Mouse (Mus musculus) splenic B cell, adult 2 months (primary cell): ENCODE results near the gene F5.

Source experiments
- DNase-seq: peaks from one replicate; pipeline ENCODE4 v3.0.0-alpha.2; 2011; ENCODE audit warnings: low read depth, low spot score
- H3K27me3 ChIP-seq: 2 replicates; pipeline ENCODE4 v1.6.1; 2012; ENCODE audit warnings: mild to moderate bottlenecking, low read length, moderate library complexity, mixed read lengths; ENCODE audit not compliant: control insufficient read depth, poor library complexity, insufficient read depth, severe bottlenecking
- H3K36me3 ChIP-seq: 2 replicates; pipeline ENCODE4 v1.6.1; 2012; ENCODE audit warnings: mild to moderate bottlenecking, low read length, moderate library complexity, mixed read lengths; ENCODE audit not compliant: control insufficient read depth, poor library complexity, insufficient read depth, severe bottlenecking

The F5 gene

DNA sequence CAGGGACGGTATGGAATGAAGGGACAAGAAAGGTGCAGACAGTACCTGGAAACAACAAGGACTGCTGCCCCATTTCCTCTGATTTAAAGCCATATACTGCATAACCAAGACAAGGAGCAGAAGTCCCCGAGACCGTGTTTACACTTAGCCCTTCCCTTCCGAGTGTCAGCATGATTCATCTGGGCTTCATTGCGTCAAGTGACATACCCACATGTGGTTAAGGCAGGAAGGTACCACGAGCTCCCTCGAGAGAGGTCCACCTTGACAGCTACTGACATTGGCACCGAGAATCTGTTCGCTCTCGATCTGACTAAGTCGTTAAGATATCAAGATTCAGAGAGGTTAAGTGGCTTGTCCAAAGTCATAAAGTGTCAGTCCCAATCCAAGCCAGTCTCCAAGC lies 15.7 kb upstream of the F5 start:
- Histone ChIP-seq H3K27me3 (no peaks in the 10 kb centered on the region), H3K36me3 (no peaks in the 10 kb centered on the region)
- peak; percentile 88 for DNase-seq

GRCm38 (mm10) chr1:164136636-164137035 lies 15.0 kb upstream of the F5 start:
- no peak for DNase-seq
- H3K36me3 ChIP-seq = no peaks in the 10 kb centered on the region
- H3K27me3 ChIP-seq = no peaks in the 10 kb centered on the region

- peak; percentile 92 for DNase-seq
- H3K36me3 ChIP-seq = no peaks in the 10 kb centered on the region
- no peaks in the 10 kb centered on the region for H3K27me3 ChIP-seq
Observed at GRCm38 (mm10) chr1:164138365-164139130, 13.1 kb upstream of the F5 start.

GRCm38 (mm10) chr1:164139464-164139863 lies 12.2 kb upstream of the F5 start:
- DNase-seq = peak; percentile 71
- H3K36me3 ChIP-seq = no peaks in the 10 kb centered on the region
- H3K27me3 ChIP-seq = no peaks in the 10 kb centered on the region

DNA sequence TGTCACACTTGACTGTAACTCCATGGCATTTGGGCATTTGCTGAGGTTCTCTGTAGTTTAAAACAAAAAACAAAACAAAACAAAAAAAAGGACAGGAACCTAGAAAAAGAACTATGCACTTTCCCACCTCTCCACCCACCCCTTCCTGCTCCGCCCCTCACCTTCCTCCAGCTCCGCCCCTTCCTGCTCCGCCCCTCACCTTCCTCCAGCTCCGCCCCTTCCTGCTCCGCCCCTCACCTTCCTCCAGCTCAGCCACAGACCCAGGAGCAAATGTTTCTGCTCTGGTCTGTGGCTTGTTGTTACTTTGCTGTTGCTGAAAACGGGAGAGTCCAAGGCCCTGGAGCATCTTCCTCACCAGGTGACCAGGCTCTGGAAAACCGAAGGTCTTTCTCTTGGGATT lies 2.6 kb upstream of the F5 start:
- peak; percentile 40 for DNase-seq
- Histone ChIP-seq H3K27me3 (no peaks in the 10 kb centered on the region), H3K36me3 (no peaks in the 10 kb centered on the region)

DNA sequence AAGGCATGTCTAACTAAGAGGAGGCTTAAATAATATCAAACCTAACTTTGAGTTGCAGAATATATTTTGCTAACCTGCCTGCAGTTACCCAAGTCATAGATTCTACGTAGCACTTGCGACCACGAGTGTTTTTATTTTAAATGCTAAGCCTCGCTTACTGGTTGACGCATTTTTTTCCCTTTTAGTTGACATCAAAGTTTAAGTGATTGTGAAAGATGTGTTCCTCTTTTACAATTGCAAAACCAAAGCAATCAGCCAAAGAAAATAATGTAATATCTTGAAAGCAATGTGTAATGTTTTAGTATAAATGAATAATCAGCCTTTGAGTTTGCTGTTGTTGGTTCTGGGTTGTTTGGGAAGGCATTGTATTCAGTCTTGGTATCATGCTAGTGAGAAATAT lies 1.2 kb downstream of the F5 start:
- Histone ChIP-seq H3K27me3 (no peaks in the 10 kb centered on the region), H3K36me3 (no peaks in the 10 kb centered on the region)
- no peak for DNase-seq

DNA sequence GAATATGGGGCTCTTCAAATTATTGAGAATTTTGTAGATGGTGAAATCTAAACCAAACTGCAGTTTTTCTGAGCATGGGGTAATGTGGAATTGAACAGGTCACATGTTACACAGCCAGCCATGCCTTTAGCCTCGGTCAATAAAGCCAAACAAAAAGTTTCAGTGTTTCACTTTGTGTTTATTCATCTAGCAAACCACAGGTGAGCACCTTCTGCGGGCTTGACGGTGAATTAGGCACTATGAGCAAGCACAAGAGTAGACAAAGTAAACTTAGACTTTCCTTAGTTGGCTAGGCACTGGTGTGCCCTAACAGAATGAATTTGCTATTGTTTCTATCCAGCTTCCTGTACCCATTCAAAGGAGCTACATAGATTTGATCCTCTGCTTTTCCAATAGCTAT lies 3.3 kb downstream of the F5 start:
- DNase-seq = no peak
- Histone ChIP-seq H3K27me3 (no peaks in the 10 kb centered on the region), H3K36me3 (no peaks in the 10 kb centered on the region)

DNA sequence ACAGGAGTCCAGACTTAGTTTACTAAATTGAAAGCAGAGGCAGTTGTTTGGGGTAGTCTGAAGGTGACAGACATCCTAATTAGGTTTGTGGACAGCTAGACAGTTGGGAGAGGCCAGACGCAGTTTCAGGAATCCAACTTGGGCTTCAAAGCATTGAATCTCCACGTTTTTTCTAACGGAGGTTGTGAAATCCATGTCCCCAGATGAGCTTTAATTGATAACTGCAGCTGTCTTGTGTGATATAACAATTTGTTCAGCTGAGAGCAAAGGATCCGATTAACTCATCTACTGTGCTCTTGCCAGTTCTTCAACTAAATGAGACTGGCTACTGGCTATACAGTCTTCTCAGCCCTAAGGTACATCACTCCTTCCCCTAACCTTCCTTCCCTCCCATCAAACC lies 6.9 kb downstream of the F5 start:
- no peaks in the 10 kb centered on the region for H3K27me3 ChIP-seq
- DNase-seq = no peak

GRCm38 (mm10) chr1:164159781-164160180 lies 8.1 kb downstream of the F5 start:
- no peak for DNase-seq
- Histone ChIP-seq H3K27me3 (no peaks in the 10 kb centered on the region), H3K36me3 (no peaks in the 10 kb centered on the region)

More for the DNA sequence above, 6.9 kb downstream of the F5 start:
- H3K36me3 ChIP-seq = no peaks in the 10 kb centered on the region

DNA sequence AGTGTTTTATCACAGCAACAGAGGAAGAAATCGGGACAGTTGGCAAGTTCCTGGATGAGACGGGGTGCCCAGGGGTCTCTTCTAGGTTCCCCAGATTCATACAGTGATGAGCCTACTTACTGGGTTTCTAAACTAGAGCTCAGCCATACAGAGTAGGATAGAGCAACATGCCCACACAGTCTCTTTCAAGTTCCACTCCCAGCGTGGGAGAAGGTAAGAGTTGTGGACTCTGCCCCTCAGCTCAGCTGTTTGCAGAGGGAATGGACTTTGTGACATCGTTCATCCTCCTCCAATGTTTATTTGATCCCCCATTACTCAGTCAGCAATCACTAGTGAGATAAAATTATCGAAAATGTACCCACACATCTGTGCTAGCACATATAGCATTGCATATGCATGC lies 11.1 kb downstream of the F5 start:
- no peaks in the 10 kb centered on the region for H3K36me3 ChIP-seq
- DNase-seq = no peak
- no peaks in the 10 kb centered on the region for H3K27me3 ChIP-seq

GRCm38 (mm10) chr1:164168818-164169217 lies 17.2 kb downstream of the F5 start:
- Histone ChIP-seq H3K27me3 (no peaks in the 10 kb centered on the region), H3K36me3 (no peaks in the 10 kb centered on the region)
- no peak for DNase-seq

GRCm38 (mm10) chr1:164170434-164170833 lies 18.8 kb downstream of the F5 start:
- Histone ChIP-seq H3K36me3 (no peaks in the 10 kb centered on the region), H3K27me3 (no peaks in the 10 kb centered on the region)
- DNase-seq = no peak

- Histone ChIP-seq H3K27me3 (no peaks in the 10 kb centered on the region), H3K36me3 (no peaks in the 10 kb centered on the region)
- no peak for DNase-seq
Observed at GRCm38 (mm10) chr1:164173145-164173544, 21.5 kb downstream of the F5 start.

DNA sequence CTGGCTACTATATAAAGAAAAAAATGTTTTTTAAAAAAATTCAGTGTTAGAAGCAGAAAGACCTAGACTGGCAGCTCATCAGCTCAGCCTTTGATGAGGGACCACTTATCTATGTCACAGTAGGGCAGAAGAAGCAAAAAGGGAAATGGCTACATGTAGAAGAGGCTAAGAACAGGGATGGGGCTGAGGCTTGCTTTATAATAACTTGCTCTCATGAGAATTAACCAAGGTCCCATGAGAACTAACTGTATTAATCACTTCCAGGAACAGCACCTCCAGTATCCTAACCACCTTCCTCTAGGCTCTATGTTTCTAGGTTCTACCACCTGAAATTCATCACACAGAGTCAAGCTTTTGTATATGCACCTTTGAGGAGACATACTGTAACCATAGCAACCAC lies 25.2 kb downstream of the F5 start:
- Histone ChIP-seq H3K27me3 (no peaks in the 10 kb centered on the region), H3K36me3 (no peaks in the 10 kb centered on the region)
- peak; percentile 52 for DNase-seq

DNA sequence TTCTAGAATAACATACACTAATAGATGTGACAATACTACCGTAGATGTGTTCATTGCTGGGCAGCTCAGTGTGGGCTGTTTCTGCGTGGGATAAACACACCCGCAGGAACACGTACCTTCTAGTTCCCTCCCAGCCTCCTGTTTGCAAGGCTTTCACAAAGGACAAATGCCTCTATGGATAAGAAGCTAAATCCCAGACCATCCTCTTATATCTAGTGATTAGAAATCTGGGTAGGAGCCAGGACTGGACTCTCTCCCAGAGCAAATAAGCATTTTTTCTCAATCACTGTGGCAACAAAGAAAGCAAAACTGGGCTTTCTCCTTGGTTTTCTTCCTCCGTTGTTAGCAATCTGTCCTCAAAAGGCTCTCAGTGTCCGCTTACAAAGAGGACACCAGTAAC lies 26.8 kb downstream of the F5 start:
- H3K27me3 ChIP-seq = no peaks in the 10 kb centered on the region

More for the DNA sequence above, 26.8 kb downstream of the F5 start:
- no peaks in the 10 kb centered on the region for H3K36me3 ChIP-seq
- no peak for DNase-seq
